Mouse (Mus musculus) gastrocnemius, postnatal 4 days (tissue): ENCODE data around the gene Gpc6. TPM values are rescaled to one million over a fixed set of nuclear protein-coding genes. Genes with fewer than 3 reads are reported as not detected.

Experiments
- DNase-seq, 2 experiments: peaks; one replicate each; pipeline ENCODE4 v3.0.0; 2021 to 2022; ENCODE audit warnings: low spot score in 2 of 2, mixed read lengths in 2 of 2
- total RNA-seq, 2 experiments: library from RNA; stranded (reverse); gene quantifications; 2 replicates each; pipeline ENCODE4 v1.2.3; 2021

The Gpc6 gene
- total RNA-seq, 2 experiments from 2014 or later = 23.6 to 26.7 TPM

GRCm38 (mm10) chr14:117841797-117842553 lies 916.9 kb downstream of the Gpc6 start:
- no peak for DNase-seq

- no peak for DNase-seq
Measured at GRCm38 (mm10) chr14:117849591-117850505, 924.7 kb downstream of the Gpc6 start.

- DNase-seq = no peak
Measured at GRCm38 (mm10) chr14:117852266-117852665, 927.2 kb downstream of the Gpc6 start.

- DNase-seq = no peak
Measured at GRCm38 (mm10) chr14:117852842-117853241, 927.7 kb downstream of the Gpc6 start.

- DNase-seq = no peak
Measured at GRCm38 (mm10) chr14:117854498-117854897, 929.4 kb downstream of the Gpc6 start.

- no peak for DNase-seq
Measured at GRCm38 (mm10) chr14:117871268-117871667, 946.2 kb downstream of the Gpc6 start.

- peak in 1 of 2 experiments; percentile 24 for DNase-seq
Measured at GRCm38 (mm10) chr14:117879313-117879712, 954.2 kb downstream of the Gpc6 start.

GRCm38 (mm10) chr14:117881112-117881511 lies 956.0 kb downstream of the Gpc6 start:
- no peak for DNase-seq

GRCm38 (mm10) chr14:117882222-117882621 lies 957.1 kb downstream of the Gpc6 start:
- peak in 1 of 2 experiments; percentile 33 for DNase-seq

- no peak for DNase-seq
Measured at GRCm38 (mm10) chr14:117889653-117890052, 964.5 kb downstream of the Gpc6 start.

- DNase-seq = no peak
Measured at GRCm38 (mm10) chr14:117891426-117891825, 966.3 kb downstream of the Gpc6 start.

- DNase-seq = no peak
Measured at GRCm38 (mm10) chr14:117892026-117892425, 966.9 kb downstream of the Gpc6 start.

- no peak for DNase-seq
Measured at GRCm38 (mm10) chr14:117894869-117895538, 969.9 kb downstream of the Gpc6 start.

GRCm38 (mm10) chr14:117895539-117895912 lies 970.4 kb downstream of the Gpc6 start:
- peak; percentile 37 to 57 for DNase-seq

GRCm38 (mm10) chr14:117904300-117904699 lies 979.2 kb downstream of the Gpc6 start:
- DNase-seq = no peak

GRCm38 (mm10) chr14:117905701-117906100 lies 980.6 kb downstream of the Gpc6 start:
- DNase-seq = no peak

- DNase-seq = no peak
Measured at GRCm38 (mm10) chr14:117906361-117906760, 981.2 kb downstream of the Gpc6 start.

- DNase-seq = peak in 1 of 2 experiments; percentile 41
Measured at GRCm38 (mm10) chr14:117908231-117908920, 983.3 kb downstream of the Gpc6 start.

GRCm38 (mm10) chr14:117909046-117909445 lies 983.9 kb downstream of the Gpc6 start:
- no peak for DNase-seq

- DNase-seq = no peak
Measured at GRCm38 (mm10) chr14:117910323-117910722, 985.2 kb downstream of the Gpc6 start.
